Mouse (Mus musculus) C2C12 (cell line): ENCODE data around the gene Gm15517.

Experiments
- CEBPB ChIP-seq: IDR thresholded peaks from one replicate; pipeline ENCODE4 v1.6.1; 2011; ENCODE audit warnings: low read depth, mild to moderate bottlenecking, control low read depth, moderate library complexity
- CTCF ChIP-seq: IDR thresholded peaks from one replicate; pipeline ENCODE4 v1.5.1; 2011; ENCODE audit not compliant: control insufficient read depth, insufficient read depth, insufficient read length
- USF1 ChIP-seq: IDR thresholded peaks from one replicate; pipeline ENCODE4 v1.6.1; 2011; ENCODE audit warnings: low read depth, mild to moderate bottlenecking, control low read depth, moderate library complexity

DNA sequence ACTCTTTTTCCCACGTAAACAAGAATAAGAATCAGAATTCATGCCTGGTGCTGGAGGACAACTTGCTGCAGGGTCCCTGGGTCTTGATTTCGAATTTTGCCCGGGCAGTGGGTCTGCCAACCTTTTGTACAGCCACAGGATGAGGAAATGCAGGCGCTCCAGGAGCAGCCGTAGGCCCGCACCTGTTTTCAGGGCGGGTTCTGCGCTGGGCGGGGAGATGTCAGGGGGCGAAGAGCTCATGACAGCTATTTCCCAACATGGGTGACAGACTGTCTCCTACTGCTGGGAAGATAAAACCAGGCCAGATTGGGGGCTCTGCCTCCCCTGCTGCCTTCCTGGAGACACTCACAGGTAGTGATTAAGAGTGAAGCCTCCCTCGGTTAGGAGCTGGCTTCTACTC lies 12.8 kb downstream of the Gm15517 start:
- TF ChIP-seq CTCF (no peak), USF1 (no peak), CEBPB (no peak)
